Mouse (Mus musculus) cerebellum, adult (tissue): ENCODE measurements around the gene Gm49395.

Experiments used
- ATAC-seq: cut with Nextera tagmentation; 2 replicates; pipeline ENCODE4 v1.9.2; 2017; ENCODE audit warnings: mild to moderate bottlenecking, moderate library complexity, mixed read lengths; ENCODE audit not compliant: insufficient number of reproducible peaks, low FRiP score, low TSS enrichment

The Gm49395 gene

DNA sequence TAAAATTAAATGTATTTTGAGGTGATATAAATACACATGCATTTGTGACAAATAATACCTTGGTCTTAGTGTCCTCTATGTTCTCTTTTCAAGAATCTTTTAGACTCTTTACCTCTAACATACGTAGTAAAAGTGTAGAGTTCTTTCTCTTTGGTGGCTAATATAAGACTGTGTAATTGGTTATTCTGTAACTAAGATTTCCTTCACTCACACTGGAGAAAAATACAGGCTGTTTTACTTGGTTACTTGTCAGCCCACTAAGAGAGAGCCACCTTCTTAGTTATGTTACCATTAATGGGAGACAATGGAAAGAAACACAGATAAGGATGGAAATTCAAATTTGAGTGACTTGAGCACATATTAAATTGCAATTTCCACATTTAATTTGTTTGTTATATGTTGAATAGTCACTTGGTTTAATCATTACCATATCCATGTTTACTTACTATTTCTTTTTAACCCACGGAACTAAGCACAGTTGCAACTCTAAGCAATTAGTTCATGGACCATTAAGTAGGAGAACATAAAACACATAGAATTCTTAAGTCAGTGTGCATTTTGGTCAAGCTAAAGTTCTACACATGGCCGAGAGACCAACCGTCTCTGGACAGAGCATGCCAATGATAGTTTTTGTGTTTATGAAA, 34.3 kb downstream of the Gm49395 start:
- ATAC-seq = no peak

GRCm38 (mm10) chr13:115057555-115057954, 44.2 kb downstream of the Gm49395 start:
- ATAC-seq = no peak

DNA sequence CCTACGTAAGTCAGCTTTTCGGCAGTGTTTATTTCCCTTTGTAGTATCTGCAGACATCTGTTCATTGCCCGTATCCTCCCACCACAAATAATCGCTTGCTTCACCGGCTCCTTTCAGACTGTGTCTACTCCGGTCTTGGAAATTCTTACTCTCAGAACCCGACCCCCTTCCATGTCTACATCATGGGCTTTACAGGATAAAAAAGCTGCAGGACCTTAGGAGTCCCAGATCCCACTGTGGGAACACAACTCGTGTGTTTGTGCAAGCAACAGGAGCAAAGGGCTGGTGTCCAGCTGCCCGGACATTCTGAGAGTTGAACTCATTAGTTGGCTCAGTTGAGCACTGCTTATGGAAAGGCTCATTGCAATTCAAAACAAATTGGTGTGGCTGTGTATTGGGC, 46.9 kb downstream of the Gm49395 start:
- ATAC-seq = no peak

GRCm38 (mm10) chr13:115052568-115052967, 49.2 kb downstream of the Gm49395 start:
- no peak for ATAC-seq

DNA sequence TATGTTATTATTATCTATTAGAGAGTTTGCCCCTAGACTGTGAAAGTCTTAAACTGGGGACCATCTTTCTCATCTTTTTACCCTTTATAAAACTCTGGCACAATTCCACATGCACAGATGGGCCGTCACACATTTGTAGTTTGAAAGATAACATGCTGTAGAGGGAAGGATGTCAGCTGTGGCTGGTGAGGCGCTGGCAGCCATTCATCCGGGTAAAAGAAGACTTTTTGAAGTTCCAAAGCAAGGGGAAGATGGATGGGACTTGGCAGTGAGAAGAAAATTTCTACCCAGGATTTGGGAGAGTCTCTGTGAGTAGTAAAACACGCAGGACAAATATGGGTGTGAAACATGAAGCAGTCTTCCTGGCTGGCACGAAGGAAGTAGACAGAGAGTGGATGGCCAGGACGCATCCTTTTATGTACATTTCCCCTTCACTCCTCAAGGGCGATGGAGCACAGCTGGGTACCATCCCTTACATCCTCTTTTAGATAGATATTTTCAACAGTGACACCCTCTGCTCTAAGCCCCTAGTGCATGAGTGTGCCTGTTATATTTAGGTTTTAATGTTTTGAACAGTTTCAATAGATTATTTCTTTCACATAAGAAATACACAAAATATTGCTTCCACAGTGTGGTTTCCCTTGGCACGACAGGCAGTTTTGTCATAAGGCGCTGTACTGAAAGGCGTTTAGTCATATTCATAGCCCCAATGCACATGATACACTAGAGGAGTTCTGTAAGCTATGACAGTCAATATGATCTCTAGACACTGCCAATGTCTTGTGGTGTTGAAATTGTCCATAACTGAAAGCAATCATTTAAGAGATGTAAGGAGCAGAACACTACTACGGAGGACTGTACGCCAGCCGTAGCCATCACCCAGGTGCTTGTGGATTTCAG, 50.8 kb downstream of the Gm49395 start:
- no peak for ATAC-seq

- no peak for ATAC-seq
These were observed 59.1 kb downstream of the Gm49395 start for GRCm38 (mm10) chr13:115042652-115043051.

DNA sequence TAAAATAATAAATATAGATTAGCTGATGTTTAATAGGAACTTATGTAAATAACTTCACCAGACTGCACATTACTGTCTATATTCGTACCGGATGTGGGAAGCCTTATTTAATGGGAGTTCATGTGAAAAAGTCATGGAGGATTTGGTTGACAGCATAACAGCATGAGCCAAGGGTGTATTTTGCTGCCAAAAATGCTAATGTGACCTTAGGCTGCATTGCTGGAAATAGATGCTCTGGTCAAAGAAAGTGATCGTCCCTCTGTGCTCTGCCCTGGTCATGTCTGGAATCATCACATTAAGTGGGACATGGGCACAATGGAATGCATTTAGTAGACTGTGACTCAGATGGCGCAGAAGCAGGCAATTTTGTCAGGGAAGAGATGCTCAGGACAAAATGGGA, 64.4 kb downstream of the Gm49395 start:
- no peak for ATAC-seq

DNA sequence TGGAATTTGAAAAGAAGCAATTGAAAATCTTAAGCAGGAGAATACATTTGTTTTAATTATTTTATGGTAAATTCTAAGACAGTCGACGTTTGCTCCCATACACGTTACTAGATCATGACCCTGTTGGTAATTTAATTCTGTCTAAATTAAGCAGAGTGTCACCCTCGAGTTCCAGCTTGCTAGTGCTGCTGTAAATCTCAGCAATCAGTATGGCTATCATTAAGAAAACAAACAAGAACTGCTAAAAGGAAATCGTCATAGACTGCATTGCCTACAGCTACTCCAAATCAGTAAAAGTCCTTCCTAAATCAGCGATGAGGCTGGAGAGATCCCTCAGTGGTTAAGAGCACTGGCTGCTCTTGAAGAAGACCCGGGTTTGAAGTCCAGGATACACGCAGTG, 66.3 kb downstream of the Gm49395 start:
- ATAC-seq = no peak

DNA sequence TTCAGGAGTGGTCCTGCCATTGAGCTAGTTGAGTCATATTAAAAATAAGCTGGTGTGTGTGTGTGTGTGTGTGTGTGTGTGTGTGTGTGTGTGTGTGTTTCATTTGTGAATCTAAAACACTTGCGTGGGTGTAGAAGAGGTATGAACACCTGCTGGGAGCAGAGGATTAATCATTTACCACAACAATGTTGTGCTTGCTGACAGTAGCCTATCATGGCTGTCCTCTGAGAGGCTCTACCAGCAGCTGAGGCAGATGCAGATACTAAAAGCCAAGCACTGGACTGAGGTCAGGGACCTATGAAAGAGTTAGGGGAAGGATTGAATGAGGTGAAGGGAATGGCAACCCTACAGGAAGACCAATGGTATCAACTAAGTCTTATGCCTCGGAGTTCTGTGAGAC, 68.6 kb downstream of the Gm49395 start:
- ATAC-seq = no peak

DNA sequence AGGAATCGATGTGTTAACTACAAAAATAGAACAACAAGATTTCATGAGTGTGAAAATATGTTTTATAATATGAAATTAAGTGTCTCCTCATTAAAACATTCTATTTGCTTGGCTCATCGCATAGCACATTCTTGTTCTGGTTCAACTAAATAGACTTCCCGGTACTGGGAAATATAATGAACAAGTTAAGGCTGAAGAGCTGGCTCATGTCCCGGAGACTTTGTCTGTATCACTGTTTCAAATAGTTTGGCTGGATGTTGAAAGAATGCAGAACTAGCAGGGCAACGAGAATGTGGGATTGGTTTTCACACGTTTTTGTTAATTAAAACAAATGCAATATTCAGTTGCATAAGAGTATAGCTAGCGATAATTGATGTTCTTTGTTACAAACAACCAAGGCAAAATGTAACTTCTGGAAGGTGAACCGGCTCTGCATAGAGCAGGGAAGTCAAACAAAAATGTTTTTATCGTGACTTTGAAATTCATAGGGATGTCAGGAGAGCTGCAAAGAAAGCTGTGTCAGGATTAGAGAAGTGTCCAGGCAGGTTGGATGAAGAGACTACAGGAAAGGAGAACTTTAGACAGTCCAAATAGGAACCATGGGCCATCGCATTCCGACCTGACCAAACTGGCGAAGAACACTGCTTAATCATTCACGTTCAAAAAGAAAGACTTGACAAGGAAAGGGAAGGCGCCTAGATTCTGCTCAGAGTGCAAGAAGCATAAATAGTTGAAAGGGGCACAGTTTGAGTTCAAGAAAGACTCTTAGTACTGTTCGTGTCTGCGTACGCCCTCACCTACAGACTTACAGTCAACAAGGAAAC, 70.3 kb downstream of the Gm49395 start:
- ATAC-seq = no peak

DNA sequence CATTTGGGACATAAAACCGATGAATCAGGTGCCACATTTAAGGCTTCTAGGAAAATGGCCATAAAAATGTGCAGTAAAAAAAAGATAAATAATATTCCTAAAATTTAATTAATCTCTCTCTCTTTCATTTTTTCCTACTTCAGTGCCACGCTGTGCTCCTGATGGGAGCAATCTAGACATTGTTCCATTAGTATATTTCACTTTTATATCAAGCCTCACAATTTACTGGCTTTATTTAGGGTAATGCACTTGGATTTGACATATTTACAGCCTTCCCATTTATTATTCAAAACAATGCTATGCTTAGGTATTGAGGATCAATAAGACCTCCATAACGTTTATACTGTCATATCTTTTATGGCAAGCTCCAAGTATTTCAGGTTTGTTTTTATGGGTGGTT, 76.3 kb downstream of the Gm49395 start:
- no peak for ATAC-seq

GRCm38 (mm10) chr13:115022117-115022787, 79.5 kb downstream of the Gm49395 start:
- ATAC-seq = no peak

- no peak for ATAC-seq
These were observed 80.3 kb downstream of the Gm49395 start for GRCm38 (mm10) chr13:115021411-115021810.

GRCm38 (mm10) chr13:115020727-115021126, 81.0 kb downstream of the Gm49395 start:
- no peak for ATAC-seq

- ATAC-seq = no peak
These were observed 84.2 kb downstream of the Gm49395 start for GRCm38 (mm10) chr13:115017545-115017944.

- no peak for ATAC-seq
These were observed 90.2 kb downstream of the Gm49395 start for GRCm38 (mm10) chr13:115011547-115011946.

GRCm38 (mm10) chr13:115006213-115006835, 95.4 kb downstream of the Gm49395 start:
- ATAC-seq = no peak

DNA sequence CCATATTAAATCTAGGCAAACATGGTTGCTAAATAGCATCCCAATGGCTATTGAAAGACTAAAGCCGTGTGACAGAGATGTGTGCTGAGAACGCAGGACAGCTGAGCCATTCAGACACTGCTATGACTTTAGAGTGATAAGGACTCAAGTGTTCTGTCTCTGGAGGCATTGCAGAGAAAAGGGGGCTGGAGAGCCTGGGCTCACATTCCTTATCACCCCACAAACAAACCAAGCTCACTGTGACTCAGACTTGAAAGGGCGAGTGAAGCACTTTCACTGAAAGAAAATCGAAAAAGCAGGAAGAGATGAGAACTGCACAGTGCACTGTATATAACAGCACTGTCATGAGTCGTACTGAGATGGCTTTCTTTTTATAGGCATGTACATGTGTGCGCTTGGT, 96.4 kb downstream of the Gm49395 start:
- ATAC-seq = no peak

DNA sequence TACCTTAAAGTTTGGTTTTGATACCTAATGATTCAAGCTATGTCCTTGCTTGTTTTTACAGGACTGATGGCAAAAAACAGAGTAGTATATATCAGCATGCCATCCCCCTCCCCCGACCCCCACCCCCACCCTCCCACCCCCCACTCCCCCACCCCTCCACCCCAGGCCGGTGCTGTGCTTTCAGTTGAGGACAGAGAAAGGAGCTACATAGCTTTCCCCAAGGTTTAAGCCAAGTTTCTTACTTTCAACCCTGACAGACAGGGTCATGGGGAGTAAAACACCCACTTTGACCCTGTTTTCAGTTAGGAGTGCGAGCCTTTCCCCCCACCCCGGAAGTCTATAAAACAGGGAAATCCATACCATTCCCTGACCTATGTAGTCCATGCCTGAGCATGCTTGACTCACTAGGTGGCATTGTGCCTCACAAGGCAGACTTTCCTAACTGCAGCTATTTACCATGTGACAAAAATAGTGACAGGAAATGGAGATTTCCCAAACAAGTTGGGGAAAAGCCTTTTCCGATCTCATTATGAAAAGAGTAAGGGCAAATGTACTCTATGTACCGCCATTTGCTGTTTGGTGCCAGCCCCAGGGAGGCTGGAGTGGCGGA, 98.2 kb downstream of the Gm49395 start:
- no peak for ATAC-seq

DNA sequence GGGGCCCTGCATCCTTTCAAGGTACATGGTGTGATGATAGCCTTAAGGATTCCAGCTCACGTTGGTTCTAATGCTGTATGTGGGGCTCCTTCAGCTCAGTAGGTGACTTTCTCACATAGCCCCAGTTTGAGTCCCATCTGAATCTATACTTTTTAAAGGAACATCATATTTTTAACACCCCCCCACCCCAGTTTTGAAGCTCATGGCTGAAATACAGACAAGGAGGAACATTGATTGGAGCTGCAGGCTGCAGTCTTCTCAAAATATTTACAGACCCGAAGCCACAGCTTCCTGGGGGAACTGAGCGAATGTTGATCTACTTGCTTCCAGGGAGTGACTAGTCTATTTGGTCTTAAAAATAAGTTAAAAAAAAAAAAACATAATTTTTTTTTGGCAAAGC, 98.9 kb downstream of the Gm49395 start:
- no peak for ATAC-seq
